Mouse (Mus musculus): ENCODE data around the gene Pnp. TPM values are rescaled to one million over a fixed set of nuclear protein-coding genes. Genes with fewer than 3 reads are reported as not detected.
"Not testable (repeated sequence)": the region's sequence is repeated elsewhere in the genome, so short reads cannot be mapped to it uniquely, and the experiment has no call there.

Pnp gene
- polyA plus RNA-seq, 1 experiment = 116 TPM

GRCm38 (mm10) chr14:51007152-51007801 is 76.4 kb downstream of the Pnp start, which contains the start of gene Rnase10:
Gene Rnase10 (plus strand): TSS chr14:51007751.
- 85% methylated on average over 8 of the region's 8 CpGs for WGBS
- Histone ChIP-seq H3K4me3 (ENCODE audit: low read depth, low read length) (no peak within 1 kb of the TSS), H3K27ac (ENCODE audit: insufficient read depth, low read depth, low read length) (peak within 1 kb of the TSS; percentile 88), H3K36me3 (ENCODE audit: control insufficient read depth, insufficient read depth, low read length) (no peaks in the 10 kb centered on the region), H3K27me3 (ENCODE audit: control insufficient read depth, insufficient read depth, low read length) (no peaks in the 10 kb centered on the region), H3K4me1 (ENCODE audit: control insufficient read depth, insufficient read depth, insufficient read length, low read length) (peaks cover 2% of the 10 kb centered on the region)
- TF ChIP-seq POLR2A (IDR thresholded peaks at IDR 0.05; ENCODE audit: low read depth, low read length) = no peak
- TF ChIP-seq CTCF (IDR thresholded peaks at IDR 0.05; ENCODE audit: extremely low read depth, insufficient read length, insufficient replicate concordance, low read depth, low read length) = no peak

GRCm38 (mm10) chr14:51007914-51008713 is 77.2 kb downstream of the Pnp start:
- H3K4me1 ChIP-seq (ENCODE audit: control insufficient read depth, insufficient read depth, insufficient read length, low read length) = peaks cover 2% of the 10 kb centered on the region
- H3K27ac ChIP-seq (ENCODE audit: insufficient read depth, low read depth, low read length) = peak overlapping the region; percentile 88
- H3K27me3 ChIP-seq (ENCODE audit: control insufficient read depth, insufficient read depth, low read length) = no peaks in the 10 kb centered on the region
- TF ChIP-seq POLR2A (IDR thresholded peaks at IDR 0.05; ENCODE audit: low read depth, low read length) = no peak
- no peak for TF ChIP-seq CTCF (IDR thresholded peaks at IDR 0.05; ENCODE audit: extremely low read depth, insufficient read length, insufficient replicate concordance, low read depth, low read length)
- no peaks in the 10 kb centered on the region for H3K36me3 ChIP-seq (ENCODE audit: control insufficient read depth, insufficient read depth, low read length)
- no peak overlapping the region for H3K4me3 ChIP-seq (ENCODE audit: low read depth, low read length)
- WGBS = 69% methylated on average over 13 of the region's 13 CpGs

- no peak for TF ChIP-seq POLR2A (IDR thresholded peaks at IDR 0.05; ENCODE audit: low read depth, low read length)
- Histone ChIP-seq H3K27me3 (ENCODE audit: control insufficient read depth, insufficient read depth, low read length) (no peaks in the 10 kb centered on the region), H3K36me3 (ENCODE audit: control insufficient read depth, insufficient read depth, low read length) (no peaks in the 10 kb centered on the region), H3K4me3 (ENCODE audit: low read depth, low read length) (no peak overlapping the region), H3K27ac (ENCODE audit: insufficient read depth, low read depth, low read length) (peak overlapping the region; percentile 88), H3K4me1 (ENCODE audit: control insufficient read depth, insufficient read depth, insufficient read length, low read length) (peaks cover 2% of the 10 kb centered on the region)
- WGBS = 74% methylated on average over 4 of the region's 4 CpGs
Measured at GRCm38 (mm10) chr14:51008781-51009180, 77.9 kb downstream of the Pnp start.

- H3K27ac ChIP-seq (ENCODE audit: insufficient read depth, low read depth, low read length) = no peak overlapping the region
Measured at GRCm38 (mm10) chr14:51009572-51009971, 78.7 kb downstream of the Pnp start.

GRCm38 (mm10) chr14:51014724-51015123 is 83.8 kb downstream of the Pnp start:
- H3K4me1 ChIP-seq (ENCODE audit: control insufficient read depth, insufficient read depth, insufficient read length, low read length); H3K36me3 ChIP-seq (ENCODE audit: control insufficient read depth, insufficient read depth, low read length); H3K4me3 ChIP-seq (ENCODE audit: low read depth, low read length); H3K27me3 ChIP-seq (ENCODE audit: control insufficient read depth, insufficient read depth, low read length); H3K27ac ChIP-seq (ENCODE audit: insufficient read depth, low read depth, low read length): not testable (repeated sequence)
- 55% methylated on average over 3 of the region's 3 CpGs for WGBS

More at GRCm38 (mm10) chr14:51009572-51009971, 78.7 kb downstream of the Pnp start:
- TF ChIP-seq CTCF (IDR thresholded peaks at IDR 0.05; ENCODE audit: extremely low read depth, insufficient read length, insufficient replicate concordance, low read depth, low read length) (no peak), POLR2A (IDR thresholded peaks at IDR 0.05; ENCODE audit: low read depth, low read length) (no peak)
- Histone ChIP-seq H3K27me3 (ENCODE audit: control insufficient read depth, insufficient read depth, low read length) (no peaks in the 10 kb centered on the region), H3K4me1 (ENCODE audit: control insufficient read depth, insufficient read depth, insufficient read length, low read length) (peaks cover 2% of the 10 kb centered on the region), H3K4me3 (ENCODE audit: low read depth, low read length) (no peak overlapping the region), H3K36me3 (ENCODE audit: control insufficient read depth, insufficient read depth, low read length) (no peaks in the 10 kb centered on the region)
- WGBS = 86% methylated on average over 6 of the region's 6 CpGs

Other genes starting within 250 kb of the Pnp start
- not detected in 2 replicates for gene Olfr747, start 237.9 kb upstream of the Pnp start, polyA plus RNA-seq (2012; rRNA removed)
- not detected in 2 replicates for gene Olfr748, start 223.7 kb upstream of the Pnp start, polyA plus RNA-seq (2012; rRNA removed)
- not detected in 2 replicates for gene Olfr749, start 186.0 kb upstream of the Pnp start, polyA plus RNA-seq (2012; rRNA removed)
- gene Ttc5, start 145.6 kb upstream of the Pnp start, polyA plus RNA-seq (2012; rRNA removed) = 6.8 and 13.5 TPM in 2 replicates
- gene Ccnb1ip1, start 123.3 kb upstream of the Pnp start, polyA plus RNA-seq (2012; rRNA removed) = not detected in 2 replicates
- 2.9 and 5.8 TPM in 2 replicates for gene Parp2, start 123.2 kb upstream of the Pnp start, polyA plus RNA-seq (2012; rRNA removed)
- 48.1 and 105 TPM in 2 replicates for gene Tep1, start 60.5 kb upstream of the Pnp start, polyA plus RNA-seq (2012; rRNA removed)
- 0.29 and 1.7 TPM in 2 replicates for gene Klhl33, start 33.6 kb upstream of the Pnp start, polyA plus RNA-seq (2012; rRNA removed)
- gene Osgep, start 6.2 kb upstream of the Pnp start, polyA plus RNA-seq (2012; rRNA removed) = 65.0 and 97.3 TPM in 2 replicates
- 9.6 and 20.0 TPM in 2 replicates for gene Apex1, start 6.1 kb upstream of the Pnp start, polyA plus RNA-seq (2012; rRNA removed)
- gene Pip4p1, start 226 bp upstream of the Pnp start, polyA plus RNA-seq (2012; rRNA removed) = 50.9 and 93.1 TPM in 2 replicates
- not detected in 2 replicates for gene Gm49342, start 13.4 kb downstream of the Pnp start, polyA plus RNA-seq (2012; rRNA removed)
- 63.7 and 87.2 TPM in 2 replicates for gene Pnp2, start 24.9 kb downstream of the Pnp start, polyA plus RNA-seq (2012; rRNA removed)
- gene Rnase10, start 76.7 kb downstream of the Pnp start, polyA plus RNA-seq (2012; rRNA removed) = not detected in 2 replicates
- not detected in 2 replicates for gene Rnase9, start 110.8 kb downstream of the Pnp start, polyA plus RNA-seq (2012; rRNA removed)
- gene Rnase11, start 119.1 kb downstream of the Pnp start, polyA plus RNA-seq (2012; rRNA removed) = not detected in 2 replicates
- gene Rnase12, start 126.6 kb downstream of the Pnp start, polyA plus RNA-seq (2012; rRNA removed) = not detected in 2 replicates
- gene Olfr750, start 143.4 kb downstream of the Pnp start, polyA plus RNA-seq (2012; rRNA removed) = 0.01 TPM in 1 of 2 replicates, not detected in the other
- 120 and 130 TPM in 2 replicates for gene Rnase4, start 160.0 kb downstream of the Pnp start, polyA plus RNA-seq (2012; rRNA removed)
- gene Ang, start 160.1 kb downstream of the Pnp start, polyA plus RNA-seq (2012; rRNA removed) = 21.1 and 27.1 TPM in 2 replicates
- gene Eddm3b, start 183.3 kb downstream of the Pnp start, polyA plus RNA-seq (2012; rRNA removed) = not detected in 2 replicates
- 9.7 and 15.0 TPM in 2 replicates for gene Rnase6, start 192.8 kb downstream of the Pnp start, polyA plus RNA-seq (2012; rRNA removed)
- gene Rnase1, start 215.7 kb downstream of the Pnp start, polyA plus RNA-seq (2012; rRNA removed) = 47.1 and 6,983 TPM in 2 replicates
- not detected in 2 replicates for gene Rnase2b, start 231.2 kb downstream of the Pnp start, polyA plus RNA-seq (2012; rRNA removed)